Mouse (Mus musculus) cerebellum, adult 11-12 months (tissue): ENCODE measurements at regions not wholly inside any gene's neighbourhood (a gene's known extent, or its start where the extent isn't known, plus 50 kb on each side); places are given as distances from the start of the nearest gene placed in this dataset.

ENCODE experiments used
- DNase-seq: peaks from one replicate; pipeline ENCODE4 v3.0.0; 2022

GRCm38 (mm10) chr9:61144685-61145318 lies 227.4 kb upstream of the Tle3 start:
- no peak for DNase-seq

DNA sequence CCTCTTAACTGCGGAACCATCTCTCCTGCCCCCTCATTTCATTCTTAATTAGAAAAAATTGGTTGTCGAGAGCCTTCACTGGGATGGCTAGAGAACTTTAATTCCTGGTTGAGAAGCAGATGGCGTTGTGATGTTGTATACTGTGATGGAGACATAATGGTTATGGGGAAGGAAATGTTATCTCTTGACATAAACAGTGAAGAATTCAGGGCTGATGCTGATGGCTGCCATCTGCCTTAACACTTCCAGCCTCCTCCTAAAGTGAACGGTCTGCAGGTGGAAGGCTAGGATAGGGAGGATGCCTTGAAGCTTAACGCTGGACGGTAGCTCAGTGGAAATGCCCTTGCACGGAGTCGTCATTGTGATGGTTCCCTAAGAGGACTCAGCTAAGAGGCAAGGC lies 226.4 kb upstream of the Tle3 start:
- DNase-seq = no peak

- DNase-seq = no peak
Measured at GRCm38 (mm10) chr9:61151201-61151600, 221.0 kb upstream of the Tle3 start.

GRCm38 (mm10) chr9:61151901-61152337 lies 220.2 kb upstream of the Tle3 start:
- DNase-seq = no peak

GRCm38 (mm10) chr9:61154721-61155120 lies 217.4 kb upstream of the Tle3 start:
- no peak for DNase-seq

DNA sequence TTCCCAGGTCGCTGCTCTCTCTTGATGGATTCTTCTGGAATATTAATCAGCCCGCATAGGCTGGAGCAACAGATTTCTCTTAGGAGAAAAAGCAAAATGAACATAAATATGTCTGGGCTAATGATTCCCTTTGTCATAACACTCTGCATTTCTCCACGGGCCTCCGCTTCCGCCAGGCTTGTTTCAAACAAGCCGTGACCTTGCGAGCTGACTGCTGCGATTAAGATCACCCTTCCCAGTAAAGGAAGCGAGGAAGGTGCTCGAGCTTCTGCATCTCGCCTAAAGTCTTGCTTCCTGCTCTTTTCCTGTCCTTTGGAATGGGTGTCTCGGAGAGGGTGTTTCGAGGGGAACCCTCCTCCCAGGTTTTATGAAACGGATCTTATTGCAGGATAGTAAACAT lies 216.3 kb upstream of the Tle3 start:
- no peak for DNase-seq

- DNase-seq = no peak
Measured at GRCm38 (mm10) chr9:61158192-61158770, 213.9 kb upstream of the Tle3 start.

GRCm38 (mm10) chr9:61159159-61159558 lies 213.0 kb upstream of the Tle3 start:
- DNase-seq = no peak

GRCm38 (mm10) chr9:61159616-61160015 lies 212.6 kb upstream of the Tle3 start:
- DNase-seq = no peak

DNA sequence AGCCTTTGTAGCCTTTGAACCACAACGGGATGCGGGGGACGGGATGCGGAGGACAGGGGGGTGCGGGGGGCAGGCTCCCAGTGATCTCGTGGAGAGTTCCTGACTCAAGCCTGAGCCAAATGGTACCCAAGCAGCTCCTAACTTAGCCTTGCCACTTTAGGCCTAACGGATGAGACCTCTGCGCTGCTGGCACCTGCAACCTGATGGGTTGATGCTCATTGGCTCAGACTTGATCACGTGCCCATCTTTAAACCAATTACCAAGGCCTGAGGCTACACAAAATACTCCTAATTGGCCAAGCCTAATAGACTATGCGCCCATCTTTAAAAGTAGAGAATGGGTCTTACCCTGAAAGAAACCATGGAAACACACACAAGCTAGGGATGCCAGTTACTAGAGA lies 209.3 kb upstream of the Tle3 start:
- no peak for DNase-seq

DNA sequence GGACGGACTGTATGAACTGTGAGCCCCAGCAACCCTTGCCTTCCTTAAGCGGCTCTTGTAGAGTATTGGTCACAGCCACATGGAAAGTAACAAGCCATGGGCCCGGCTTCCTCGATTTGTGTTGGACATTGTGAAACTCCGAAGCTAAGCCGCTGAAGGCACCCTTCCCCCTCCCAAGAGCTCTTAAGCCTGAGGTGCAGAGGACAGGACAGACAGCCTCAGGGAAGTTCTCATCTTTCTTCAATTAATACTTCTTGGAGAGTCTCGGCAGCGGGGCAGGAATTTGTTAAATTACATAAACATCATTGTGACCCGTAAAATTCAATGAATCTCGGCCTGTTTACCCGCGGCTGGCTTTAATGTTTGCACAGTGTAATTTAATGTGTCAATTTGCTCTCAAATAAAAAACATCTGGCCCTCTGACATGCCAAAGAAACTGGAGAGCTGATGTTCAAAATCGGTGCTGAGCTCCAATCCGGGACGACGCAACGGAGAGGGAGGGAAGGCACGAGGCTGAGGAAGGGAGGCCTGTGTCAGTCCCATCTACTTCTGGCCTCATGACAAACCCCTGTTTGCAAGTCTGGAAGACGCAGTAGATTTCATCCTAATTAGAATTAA lies 208.4 kb upstream of the Tle3 start:
- DNase-seq = no peak

GRCm38 (mm10) chr9:61164501-61165251 lies 207.5 kb upstream of the Tle3 start:
- no peak for DNase-seq

GRCm38 (mm10) chr9:61166115-61166514 lies 206.1 kb upstream of the Tle3 start:
- DNase-seq = no peak

DNA sequence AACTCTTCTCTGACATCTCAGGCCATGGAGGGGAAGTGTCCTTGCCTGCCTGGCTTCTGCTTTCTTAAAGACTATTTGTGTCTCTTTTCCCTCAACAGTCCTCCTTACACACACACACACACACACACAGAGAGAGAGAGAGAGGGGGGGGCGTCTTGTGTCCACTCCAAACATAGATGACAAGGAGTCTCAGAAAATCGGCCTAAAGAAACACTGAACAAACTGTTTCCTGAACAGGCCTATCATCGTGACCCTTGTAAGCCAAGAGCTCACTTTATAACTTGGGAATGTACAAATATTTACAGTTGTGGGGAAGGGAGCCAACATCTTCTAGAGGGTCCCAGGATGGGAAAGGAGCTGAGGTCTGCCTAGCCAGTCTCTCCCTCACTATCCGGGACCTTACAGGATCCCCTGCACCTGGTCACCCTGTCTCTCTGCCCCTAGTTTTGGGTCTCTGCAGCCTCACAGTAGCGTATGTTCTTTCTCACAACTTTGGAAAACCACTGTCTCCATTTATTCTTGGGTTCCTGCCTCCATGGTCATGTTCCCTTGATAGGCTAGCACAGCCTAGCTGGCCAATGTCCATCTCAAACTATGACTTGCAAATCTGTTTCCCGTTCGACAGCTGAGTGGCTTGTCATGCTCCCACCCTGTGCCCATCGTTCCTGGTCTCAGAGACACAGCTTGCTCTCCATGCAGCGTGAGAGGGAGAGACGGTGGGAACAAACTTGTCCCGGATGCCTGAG lies 204.9 kb upstream of the Tle3 start:
- no peak for DNase-seq

DNA sequence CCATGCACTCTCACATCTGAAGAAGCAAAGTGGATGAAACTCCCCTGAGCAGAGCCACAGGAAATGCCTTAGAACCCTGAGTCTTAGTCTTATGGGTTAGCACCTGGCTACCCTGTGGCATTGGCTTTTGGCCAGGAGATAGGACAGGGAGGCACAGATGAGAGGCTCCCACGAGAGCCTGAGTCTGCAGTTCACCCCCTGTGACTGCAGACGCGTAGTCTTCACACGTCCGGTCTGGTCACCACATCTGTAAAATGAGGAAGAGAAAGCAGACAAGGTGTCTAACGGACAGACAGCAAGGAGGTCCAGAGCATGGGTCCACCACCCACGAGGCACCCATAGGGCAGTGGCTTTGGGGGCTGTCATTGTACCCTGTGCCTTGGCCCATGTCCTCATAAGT lies 203.2 kb upstream of the Tle3 start:
- DNase-seq = no peak

- DNase-seq = no peak
Measured at GRCm38 (mm10) chr9:61169506-61170090, 202.6 kb upstream of the Tle3 start.

GRCm38 (mm10) chr9:61170921-61171320 lies 201.2 kb upstream of the Tle3 start:
- no peak for DNase-seq

DNA sequence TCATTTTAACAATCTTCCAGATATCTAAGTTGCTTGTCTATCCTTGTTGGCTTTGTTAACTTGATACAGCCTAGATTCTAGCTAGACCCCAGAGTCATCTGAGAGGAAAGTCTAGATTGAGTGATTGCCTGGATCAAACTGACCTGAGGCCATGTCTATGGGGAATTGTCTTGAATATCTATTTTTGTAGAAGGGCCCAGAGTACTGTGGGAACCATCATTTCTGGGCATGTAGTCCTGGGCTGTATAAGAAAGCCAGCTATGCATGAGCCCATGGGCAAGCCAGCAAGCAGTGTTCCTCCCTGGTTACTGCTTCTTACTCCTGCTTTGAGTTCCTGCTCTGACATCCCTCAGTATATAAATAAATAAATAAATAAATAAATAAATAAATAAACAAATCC lies 199.7 kb upstream of the Tle3 start:
- no peak for DNase-seq

DNA sequence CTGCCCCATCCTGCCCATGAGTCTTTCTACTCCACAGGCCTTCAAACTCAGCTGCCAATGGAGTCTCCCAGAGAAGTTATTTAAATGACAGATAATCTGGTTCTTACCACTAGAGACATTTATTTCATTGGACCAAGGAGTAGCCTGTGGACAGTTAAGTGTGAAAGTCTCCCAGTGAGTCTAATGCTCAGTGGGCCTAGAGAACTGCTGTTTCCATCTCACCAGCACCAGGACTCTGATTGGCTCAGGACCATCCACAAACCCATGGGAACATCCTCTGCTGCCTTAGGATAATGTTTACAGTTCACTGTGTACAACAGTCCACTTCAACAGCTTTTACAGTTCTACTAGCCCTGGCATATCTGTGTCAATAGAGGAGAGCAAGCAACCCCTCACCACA lies 198.6 kb upstream of the Tle3 start:
- no peak for DNase-seq

GRCm38 (mm10) chr9:61175381-61175780 lies 196.8 kb upstream of the Tle3 start:
- DNase-seq = no peak

DNA sequence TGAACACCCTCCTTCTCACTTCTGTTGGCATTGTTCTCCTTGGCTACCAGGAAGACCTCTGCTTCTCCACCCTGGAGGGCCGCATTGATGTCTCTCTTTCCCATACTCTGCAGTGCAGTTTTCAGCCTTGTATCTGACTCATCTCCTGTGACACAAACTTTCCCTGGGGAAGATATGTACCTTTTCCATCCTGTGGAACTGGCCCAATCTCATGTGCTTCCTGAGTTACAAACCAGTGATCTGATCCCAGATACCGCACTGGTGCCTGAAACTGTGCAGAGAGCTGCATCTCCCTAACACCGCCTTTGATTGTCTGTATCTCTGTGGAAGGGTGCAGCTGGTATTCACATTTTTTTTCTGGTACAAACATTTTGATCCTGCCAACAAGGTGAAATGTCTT lies 195.3 kb upstream of the Tle3 start:
- no peak for DNase-seq

DNA sequence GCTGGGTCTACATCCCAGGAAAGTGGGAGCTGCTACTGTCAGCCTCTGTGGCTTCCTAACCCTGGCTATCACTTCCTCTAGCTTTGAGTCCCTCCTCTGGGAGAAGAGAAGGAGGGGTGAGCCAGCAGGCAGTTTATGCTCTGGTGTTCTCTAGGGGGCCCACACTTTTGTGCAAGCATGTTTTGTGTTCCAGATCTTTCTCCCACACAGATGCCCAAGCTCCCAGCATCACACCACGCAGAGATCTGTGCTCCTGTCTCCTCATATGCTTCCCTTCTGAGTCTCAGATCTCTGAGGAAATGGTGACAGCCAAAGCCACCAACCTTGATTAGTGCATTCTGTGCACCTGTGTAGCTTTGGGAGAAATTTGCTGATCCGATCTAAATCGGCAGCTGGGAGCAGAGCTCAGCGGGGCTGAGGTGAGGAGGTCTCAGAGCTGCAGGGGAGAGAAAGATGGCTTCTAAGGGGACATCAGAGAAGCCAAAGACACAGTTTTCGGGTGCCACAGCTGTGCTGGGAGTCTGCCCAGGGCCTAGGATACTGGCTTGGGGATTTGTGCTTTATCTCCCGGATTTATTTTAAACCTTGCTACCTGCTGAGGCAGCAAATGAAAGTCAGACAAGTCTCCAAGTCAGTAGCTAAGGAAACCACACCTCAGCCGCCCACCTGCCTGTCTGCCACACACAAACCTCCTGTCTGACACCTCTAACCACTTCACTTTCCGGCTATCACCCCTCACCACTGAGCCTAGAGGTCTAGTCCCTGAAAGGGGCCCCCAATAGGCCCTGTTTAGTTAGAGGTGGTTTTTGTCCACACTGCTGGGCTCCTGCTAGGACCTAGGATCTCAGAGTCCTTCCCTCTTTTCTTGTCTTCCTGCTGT lies 185.4 kb upstream of the Tle3 start:
- no peak for DNase-seq
